Mouse (Mus musculus): ENCODE measurements at regions not wholly inside any gene's neighbourhood (a gene's known extent, or its start where the extent isn't known, plus 50 kb on each side); places are given as distances from the start of the nearest gene placed in this dataset.

DNA sequence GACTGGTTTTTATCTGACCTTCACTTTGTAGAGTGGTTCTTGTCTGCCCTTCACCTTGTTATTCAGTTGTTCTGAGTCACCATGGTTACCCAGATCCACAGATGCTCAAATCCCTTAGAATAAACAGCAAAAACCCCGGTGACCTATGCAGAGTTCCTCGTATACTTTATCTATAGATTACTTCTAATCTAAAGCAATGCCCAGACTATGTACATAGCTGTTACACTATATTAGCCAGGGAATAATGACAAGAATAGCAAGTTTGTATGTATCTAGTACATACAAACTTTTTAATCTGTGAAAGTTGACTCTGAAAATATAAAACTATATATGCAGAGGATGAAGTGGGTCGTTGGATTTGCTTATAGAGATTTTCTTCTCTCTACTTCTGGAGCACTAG, 117.7 kb downstream of the Klf5 start:
- Histone ChIP-seq H3K36me3 (ENCODE audit: control insufficient read depth, insufficient read depth, low read length) (no peaks in the 10 kb centered on the region), H3K4me2 (ENCODE audit: low read depth, severe bottlenecking) (no peak overlapping the region), H3K27me3 (ENCODE audit: control insufficient read depth, insufficient read depth, low read length) (no peaks in the 10 kb centered on the region), H3K27ac (replicated peaks; ENCODE audit: low read depth, low read length) (no peak overlapping the region), H3K4me1 (ENCODE audit: control insufficient read depth, insufficient read depth, low read length) (no peaks in the 10 kb centered on the region), H3K9me3 (ENCODE audit: control insufficient read depth, low read length) (no peaks in the 10 kb centered on the region), H3K9ac (ENCODE audit: low read length) (no peak overlapping the region), H3K4me3 (ENCODE audit: low read depth, low read length) (no peak overlapping the region)
- DNase-seq (ENCODE audit: low spot score) (no peak), ATAC-seq (ENCODE audit: insufficient number of reproducible peaks, low FRiP score, low TSS enrichment, low read depth) (no peak)
- WGBS, result 87% methylated on average over 3 of the region's 3 CpGs

DNA sequence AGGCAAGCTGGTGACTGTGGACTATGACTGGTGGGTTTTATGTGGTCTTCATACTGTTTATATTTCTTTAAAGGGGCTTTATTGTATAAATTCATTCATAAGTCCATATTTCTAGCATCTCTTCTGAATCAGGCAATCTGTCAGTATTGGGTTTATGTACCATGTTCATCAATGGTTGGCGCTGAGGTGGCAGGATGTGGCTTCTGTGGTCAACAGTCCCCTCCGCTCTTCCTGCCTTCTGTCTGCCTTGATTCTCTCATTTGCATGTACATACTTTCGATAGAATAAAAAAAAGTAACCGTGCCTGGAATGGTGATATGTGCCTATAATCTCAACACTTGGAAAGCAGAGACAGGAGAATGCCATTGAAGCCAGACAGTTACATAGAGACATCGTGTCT, 120.5 kb downstream of the Klf5 start:
- H3K27me3 ChIP-seq (ENCODE audit: control insufficient read depth, insufficient read depth, low read length), result no peaks in the 10 kb centered on the region
- H3K9me3 ChIP-seq (ENCODE audit: control insufficient read depth, low read length), result no peaks in the 10 kb centered on the region
- 96% methylated on average over 5 of the region's 5 CpGs for WGBS
- ATAC-seq (ENCODE audit: insufficient number of reproducible peaks, low FRiP score, low TSS enrichment, low read depth), result no peak
- no peak overlapping the region for H3K4me2 ChIP-seq (ENCODE audit: low read depth, severe bottlenecking)
- H3K4me3 ChIP-seq (ENCODE audit: low read depth, low read length), result no peak overlapping the region
- H3K4me1 ChIP-seq (ENCODE audit: control insufficient read depth, insufficient read depth, low read length), result no peaks in the 10 kb centered on the region
- no peak for DNase-seq (ENCODE audit: low spot score)
- H3K36me3 ChIP-seq (ENCODE audit: control insufficient read depth, insufficient read depth, low read length), result no peaks in the 10 kb centered on the region
- H3K9ac ChIP-seq (ENCODE audit: low read length), result no peak overlapping the region
- H3K27ac ChIP-seq (replicated peaks; ENCODE audit: low read depth, low read length), result no peak overlapping the region

DNA sequence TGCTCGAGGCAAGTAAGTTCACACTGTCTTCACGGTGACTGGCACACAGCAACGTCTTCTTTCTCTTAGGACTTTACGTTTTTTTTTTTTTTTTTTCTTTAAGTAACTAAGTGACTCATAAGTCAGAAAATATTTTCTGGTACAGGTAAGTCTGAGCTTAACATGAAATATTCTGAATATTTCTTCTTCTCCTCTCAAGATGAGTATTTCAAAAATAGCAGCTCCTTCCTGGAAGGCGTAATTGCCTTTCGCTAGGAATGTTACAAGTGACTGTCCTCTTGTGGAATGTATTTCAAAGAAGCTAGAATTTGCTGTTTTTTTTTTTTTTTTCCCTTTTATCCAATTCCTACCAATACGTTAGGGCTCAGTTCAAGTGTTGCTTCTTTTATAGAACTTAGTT, 124.8 kb downstream of the Klf5 start:
- Histone ChIP-seq H3K9ac (ENCODE audit: low read length) (no peak overlapping the region), H3K36me3 (ENCODE audit: control insufficient read depth, insufficient read depth, low read length) (no peaks in the 10 kb centered on the region), H3K27ac (replicated peaks; ENCODE audit: low read depth, low read length) (no peak overlapping the region), H3K9me3 (ENCODE audit: control insufficient read depth, low read length) (no peaks in the 10 kb centered on the region), H3K4me3 (ENCODE audit: low read depth, low read length) (no peak overlapping the region), H3K4me2 (ENCODE audit: low read depth, severe bottlenecking) (no peak overlapping the region), H3K4me1 (ENCODE audit: control insufficient read depth, insufficient read depth, low read length) (no peaks in the 10 kb centered on the region), H3K27me3 (ENCODE audit: control insufficient read depth, insufficient read depth, low read length) (no peaks in the 10 kb centered on the region)
- ATAC-seq (ENCODE audit: insufficient number of reproducible peaks, low FRiP score, low TSS enrichment, low read depth) (no peak), DNase-seq (ENCODE audit: low spot score) (no peak)
- WGBS, result 84% methylated on average over 7 of the region's 7 CpGs

DNA sequence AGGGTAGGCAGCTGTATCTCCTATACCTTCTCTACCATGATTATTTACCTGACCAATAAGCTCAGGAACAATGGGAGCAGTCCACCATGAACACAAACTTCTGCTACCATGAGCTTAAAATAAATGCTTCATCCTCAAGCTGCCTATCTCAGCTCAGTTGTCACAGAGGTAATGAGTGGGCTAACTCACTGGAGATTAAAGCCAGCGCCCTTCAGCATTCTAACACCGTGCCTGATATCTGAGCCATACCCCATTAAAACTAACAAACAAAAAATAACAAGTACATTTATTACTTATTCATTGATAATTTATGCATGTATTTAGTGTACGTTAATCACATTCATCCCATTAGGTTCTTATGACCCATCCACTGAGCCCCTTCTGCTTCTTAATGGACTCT, 128.6 kb downstream of the Klf5 start:
- H3K9me3 ChIP-seq (ENCODE audit: control insufficient read depth, low read length), result no peaks in the 10 kb centered on the region
- no peaks in the 10 kb centered on the region for H3K36me3 ChIP-seq (ENCODE audit: control insufficient read depth, insufficient read depth, low read length)
- H3K27me3 ChIP-seq (ENCODE audit: control insufficient read depth, insufficient read depth, low read length), result no peaks in the 10 kb centered on the region
- DNase-seq (ENCODE audit: low spot score), result no peak
- H3K4me3 ChIP-seq (ENCODE audit: low read depth, low read length), result no peak overlapping the region
- no peak overlapping the region for H3K9ac ChIP-seq (ENCODE audit: low read length)
- WGBS, result 91% methylated on average over 3 of the region's 3 CpGs
- H3K4me2 ChIP-seq (ENCODE audit: low read depth, severe bottlenecking), result no peak overlapping the region
- no peaks in the 10 kb centered on the region for H3K4me1 ChIP-seq (ENCODE audit: control insufficient read depth, insufficient read depth, low read length)
- no peak for ATAC-seq (ENCODE audit: insufficient number of reproducible peaks, low FRiP score, low TSS enrichment, low read depth)
- no peak overlapping the region for H3K27ac ChIP-seq (replicated peaks; ENCODE audit: low read depth, low read length)

DNA sequence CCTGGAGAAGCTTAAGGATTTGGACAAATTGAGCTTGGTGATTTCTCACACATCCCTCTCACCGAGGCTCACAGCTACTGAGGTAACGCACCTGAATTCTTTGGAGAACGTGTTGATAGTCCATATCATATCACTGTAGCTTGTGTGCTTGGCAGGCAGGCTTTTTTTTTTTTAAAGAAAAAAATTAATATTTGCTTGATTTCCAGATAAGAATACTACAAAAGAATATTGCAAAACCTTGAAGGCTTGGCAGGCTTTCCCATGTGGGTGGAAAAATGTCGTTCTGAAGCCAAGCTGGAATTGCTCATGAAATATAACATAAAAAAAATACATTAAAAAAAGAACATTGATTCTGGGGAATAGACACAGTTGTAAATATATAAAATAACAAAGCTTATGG, 131.8 kb downstream of the Klf5 start:
- H3K27me3 ChIP-seq (ENCODE audit: control insufficient read depth, insufficient read depth, low read length), result no peaks in the 10 kb centered on the region
- H3K4me1 ChIP-seq (ENCODE audit: control insufficient read depth, insufficient read depth, low read length), result no peaks in the 10 kb centered on the region
- H3K4me2 ChIP-seq (ENCODE audit: low read depth, severe bottlenecking), result no peak overlapping the region
- no peaks in the 10 kb centered on the region for H3K36me3 ChIP-seq (ENCODE audit: control insufficient read depth, insufficient read depth, low read length)
- WGBS, result 94% methylated on average over 4 of the region's 4 CpGs
- ATAC-seq (ENCODE audit: insufficient number of reproducible peaks, low FRiP score, low TSS enrichment, low read depth) (no peak), DNase-seq (ENCODE audit: low spot score) (no peak)
- no peak overlapping the region for H3K4me3 ChIP-seq (ENCODE audit: low read depth, low read length)
- no peak overlapping the region for H3K9ac ChIP-seq (ENCODE audit: low read length)
- H3K9me3 ChIP-seq (ENCODE audit: control insufficient read depth, low read length), result no peaks in the 10 kb centered on the region
- H3K27ac ChIP-seq (replicated peaks; ENCODE audit: low read depth, low read length), result no peak overlapping the region

DNA sequence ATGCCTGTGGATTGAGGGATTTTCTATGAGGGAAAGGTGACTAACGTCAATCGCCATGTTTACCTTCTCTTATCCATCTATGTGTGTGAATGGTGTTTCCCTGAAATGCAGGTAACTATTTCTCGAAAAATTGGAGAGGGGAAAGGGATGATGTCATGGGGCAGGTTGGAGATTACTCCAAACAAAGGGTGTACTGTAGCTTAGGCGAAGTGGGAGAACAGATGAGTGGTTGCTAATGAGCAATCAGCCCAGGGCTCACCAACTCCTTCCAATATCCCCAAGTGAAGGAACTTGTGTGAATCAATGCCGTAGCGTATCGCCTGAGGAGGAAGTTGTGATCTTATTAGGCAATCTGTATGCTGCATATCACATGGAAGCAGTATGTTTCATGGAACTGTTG, 133.2 kb downstream of the Klf5 start:
- DNase-seq (ENCODE audit: low spot score) (no peak), ATAC-seq (ENCODE audit: insufficient number of reproducible peaks, low FRiP score, low TSS enrichment, low read depth) (no peak)
- no peaks in the 10 kb centered on the region for H3K27me3 ChIP-seq (ENCODE audit: control insufficient read depth, insufficient read depth, low read length)
- no peak overlapping the region for H3K4me2 ChIP-seq (ENCODE audit: low read depth, severe bottlenecking)
- H3K4me3 ChIP-seq (ENCODE audit: low read depth, low read length), result no peak overlapping the region
- H3K9ac ChIP-seq (ENCODE audit: low read length), result no peak overlapping the region
- no peak overlapping the region for H3K27ac ChIP-seq (replicated peaks; ENCODE audit: low read depth, low read length)
- no peaks in the 10 kb centered on the region for H3K9me3 ChIP-seq (ENCODE audit: control insufficient read depth, low read length)
- WGBS, result 93% methylated on average over 7 of the region's 7 CpGs
- no peaks in the 10 kb centered on the region for H3K4me1 ChIP-seq (ENCODE audit: control insufficient read depth, insufficient read depth, low read length)
- H3K36me3 ChIP-seq (ENCODE audit: control insufficient read depth, insufficient read depth, low read length), result no peaks in the 10 kb centered on the region

DNA sequence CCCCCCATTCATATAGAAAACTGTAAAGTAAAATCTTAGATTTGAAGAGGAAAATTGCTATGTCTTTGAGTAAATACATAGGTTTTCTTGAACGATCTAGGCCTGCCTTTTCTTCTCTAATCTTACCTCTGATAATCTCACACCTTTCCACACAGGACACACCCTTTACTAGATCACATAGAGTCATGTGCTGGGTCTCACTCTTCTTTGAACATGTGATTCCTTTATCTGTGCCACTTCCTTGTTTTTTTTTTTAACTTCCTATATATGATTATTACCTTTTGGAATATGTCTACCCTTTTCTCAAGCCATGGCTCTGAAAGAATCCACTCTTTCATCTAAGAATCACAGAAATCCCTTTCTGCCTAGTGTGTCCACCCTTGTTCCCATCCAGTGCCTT, 136.2 kb downstream of the Klf5 start:
- WGBS, result 90% methylated on average over 1 of the region's 1 CpGs
- Histone ChIP-seq H3K27me3 (ENCODE audit: control insufficient read depth, insufficient read depth, low read length) (no peaks in the 10 kb centered on the region), H3K9me3 (ENCODE audit: control insufficient read depth, low read length) (no peaks in the 10 kb centered on the region), H3K4me3 (ENCODE audit: low read depth, low read length) (no peak overlapping the region), H3K4me1 (ENCODE audit: control insufficient read depth, insufficient read depth, low read length) (no peaks in the 10 kb centered on the region), H3K4me2 (ENCODE audit: low read depth, severe bottlenecking) (no peak overlapping the region), H3K9ac (ENCODE audit: low read length) (no peak overlapping the region), H3K36me3 (ENCODE audit: control insufficient read depth, insufficient read depth, low read length) (no peaks in the 10 kb centered on the region), H3K27ac (replicated peaks; ENCODE audit: low read depth, low read length) (no peak overlapping the region)
- DNase-seq (ENCODE audit: low spot score), result no peak
- no peak for ATAC-seq (ENCODE audit: insufficient number of reproducible peaks, low FRiP score, low TSS enrichment, low read depth)

DNA sequence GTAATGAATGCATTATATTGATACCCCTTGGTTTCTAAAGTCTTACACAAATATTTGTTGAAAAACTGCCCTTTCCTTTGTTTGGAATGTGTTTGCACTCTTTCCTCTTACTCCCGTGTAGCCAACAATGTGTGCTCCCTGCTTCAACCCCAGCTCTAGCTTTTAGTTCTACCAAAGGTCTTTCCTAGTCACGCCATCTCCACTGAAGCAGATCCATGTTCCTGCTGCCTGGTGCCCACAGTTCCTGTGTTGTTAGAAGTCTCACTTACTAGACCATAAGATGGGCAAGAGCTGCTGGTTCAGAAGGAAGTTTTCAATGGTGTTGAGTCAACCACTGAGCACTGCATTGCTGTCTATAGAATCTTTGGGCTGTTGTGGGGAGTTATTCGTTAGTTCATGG, 137.0 kb downstream of the Klf5 start:
- Histone ChIP-seq H3K36me3 (ENCODE audit: control insufficient read depth, insufficient read depth, low read length) (no peaks in the 10 kb centered on the region), H3K4me3 (ENCODE audit: low read depth, low read length) (no peak overlapping the region), H3K4me2 (ENCODE audit: low read depth, severe bottlenecking) (no peak overlapping the region), H3K9me3 (ENCODE audit: control insufficient read depth, low read length) (no peaks in the 10 kb centered on the region), H3K4me1 (ENCODE audit: control insufficient read depth, insufficient read depth, low read length) (no peaks in the 10 kb centered on the region), H3K27me3 (ENCODE audit: control insufficient read depth, insufficient read depth, low read length) (no peaks in the 10 kb centered on the region), H3K27ac (replicated peaks; ENCODE audit: low read depth, low read length) (no peak overlapping the region), H3K9ac (ENCODE audit: low read length) (no peak overlapping the region)
- WGBS, result 90% methylated on average over 3 of the region's 3 CpGs
- DNase-seq (ENCODE audit: low spot score) (no peak), ATAC-seq (ENCODE audit: insufficient number of reproducible peaks, low FRiP score, low TSS enrichment, low read depth) (no peak)

DNA sequence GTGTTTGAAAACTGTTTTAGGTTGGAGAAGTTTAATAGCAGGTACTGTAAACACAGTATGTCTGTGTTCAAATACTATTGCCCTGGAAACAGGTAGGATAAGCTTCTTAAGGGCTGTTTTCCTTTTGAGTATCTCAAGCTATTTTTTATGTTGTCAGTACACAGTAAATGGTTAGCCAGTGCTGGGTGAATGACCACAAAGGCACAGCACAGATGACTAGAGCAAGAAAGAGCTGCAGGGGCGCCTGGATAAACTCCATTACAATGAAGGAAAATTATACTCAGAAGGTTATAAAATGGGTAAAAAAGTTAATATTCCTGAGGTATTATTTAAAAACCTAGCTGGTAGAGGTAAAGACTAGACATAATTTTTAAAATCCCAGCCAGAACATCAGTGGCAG, 137.6 kb downstream of the Klf5 start:
- DNase-seq (ENCODE audit: low spot score) (no peak), ATAC-seq (ENCODE audit: insufficient number of reproducible peaks, low FRiP score, low TSS enrichment, low read depth) (no peak)
- no peak overlapping the region for H3K4me2 ChIP-seq (ENCODE audit: low read depth, severe bottlenecking)
- H3K9me3 ChIP-seq (ENCODE audit: control insufficient read depth, low read length), result no peaks in the 10 kb centered on the region
- H3K4me3 ChIP-seq (ENCODE audit: low read depth, low read length), result no peak overlapping the region
- H3K4me1 ChIP-seq (ENCODE audit: control insufficient read depth, insufficient read depth, low read length), result no peaks in the 10 kb centered on the region
- H3K27ac ChIP-seq (replicated peaks; ENCODE audit: low read depth, low read length), result no peak overlapping the region
- 85% methylated on average over 1 of the region's 1 CpGs for WGBS
- H3K9ac ChIP-seq (ENCODE audit: low read length), result no peak overlapping the region
- no peaks in the 10 kb centered on the region for H3K27me3 ChIP-seq (ENCODE audit: control insufficient read depth, insufficient read depth, low read length)
- no peaks in the 10 kb centered on the region for H3K36me3 ChIP-seq (ENCODE audit: control insufficient read depth, insufficient read depth, low read length)

Measured in limb, embryonic 11.5 days (tissue).